Mouse (Mus musculus): Measurements from ENCODE around the gene Togaram2. TPM values are rescaled to one million over a fixed set of nuclear protein-coding genes. Genes with fewer than 3 reads are reported as not detected.
"Not testable (repeated sequence)": the region's sequence is repeated elsewhere in the genome, so short reads cannot be mapped to it uniquely, and the experiment has no call there.

The Togaram2 gene
- polyA plus RNA-seq, 1 experiment from 2014 or later: 0.22 TPM

- H3K27me3 ChIP-seq: no peaks in the 10 kb centered on the region
- 63% methylated on average over 8 of the region's 8 CpGs for WGBS
- no peak for ATAC-seq
Measured at GRCm38 (mm10) chr17:71747561-71747960, 74.5 kb downstream of the Togaram2 start.

GRCm38 (mm10) chr17:71749616-71750168 is 76.6 kb downstream of the Togaram2 start:
- H3K36me3 ChIP-seq (ENCODE audit: poor library complexity, severe bottlenecking): no peaks in the 10 kb centered on the region
- WGBS: 80% methylated on average over 9 of the region's 9 CpGs

More at GRCm38 (mm10) chr17:71747561-71747960, 74.5 kb downstream of the Togaram2 start:
- Histone ChIP-seq H3K27ac (no peak overlapping the region), H3K36me3 (ENCODE audit: poor library complexity, severe bottlenecking) (no peaks in the 10 kb centered on the region), H3K9ac (no peak overlapping the region), H3K9me3 (replicated peaks) (no peaks in the 10 kb centered on the region), H3K4me2 (no peak overlapping the region), H3K4me1 (peaks cover 15% of the 10 kb centered on the region), H3K4me3 (no peak overlapping the region)

GRCm38 (mm10) chr17:71752831-71753230 is 79.8 kb downstream of the Togaram2 start, which contains the start of gene Pcare:
TSS of gene Pcare (minus strand) at chr17:71752894.
- ATAC-seq: no peak
- H3K36me3 ChIP-seq (ENCODE audit: poor library complexity, severe bottlenecking): no peaks in the 10 kb centered on the region
- no peak within 1 kb of the TSS for H3K9ac ChIP-seq
- H3K27me3 ChIP-seq: no peaks in the 10 kb centered on the region
- H3K9me3 ChIP-seq (replicated peaks): no peaks in the 10 kb centered on the region
- H3K4me3 ChIP-seq: no peak within 1 kb of the TSS
- no peak within 1 kb of the TSS for H3K27ac ChIP-seq
- no peaks in the 10 kb centered on the region; the same call in 1 of the 2 replicates for H3K4me1 ChIP-seq
- no peak within 1 kb of the TSS for H3K4me2 ChIP-seq
- WGBS: 53% methylated on average over 10 of the region's 10 CpGs

More at GRCm38 (mm10) chr17:71749616-71750168, 76.6 kb downstream of the Togaram2 start:
- no peaks in the 10 kb centered on the region for H3K9me3 ChIP-seq (replicated peaks)
- H3K9ac ChIP-seq: no peak overlapping the region
- no peak overlapping the region for H3K4me3 ChIP-seq
- no peaks in the 10 kb centered on the region for H3K27me3 ChIP-seq
- no peak overlapping the region for H3K27ac ChIP-seq
- H3K4me2 ChIP-seq: no peak overlapping the region
- no peak for ATAC-seq
- peaks cover 7% of the 10 kb centered on the region for H3K4me1 ChIP-seq

- Histone ChIP-seq H3K4me2 (no peak overlapping the region), H3K9me3 (replicated peaks) (0 out of 2 replicates have a peak, but pooled peaks cover 4% of the 10 kb centered on the region), H3K4me1 (no peaks in the 10 kb centered on the region), H3K27me3 (no peaks in the 10 kb centered on the region), H3K36me3 (ENCODE audit: poor library complexity, severe bottlenecking) (no peaks in the 10 kb centered on the region), H3K27ac (no peak overlapping the region), H3K9ac (no peak overlapping the region), H3K4me3 (no peak overlapping the region)
- no peak for ATAC-seq
- WGBS: 68% methylated on average over 7 of the region's 7 CpGs
Measured at GRCm38 (mm10) chr17:71760536-71760935, 87.5 kb downstream of the Togaram2 start.

- WGBS: 74% methylated on average over 1 of the region's 1 CpGs
- H3K27me3 ChIP-seq; H3K36me3 ChIP-seq (ENCODE audit: poor library complexity, severe bottlenecking); H3K9ac ChIP-seq; H3K4me3 ChIP-seq; H3K4me2 ChIP-seq; H3K9me3 ChIP-seq (replicated peaks); H3K27ac ChIP-seq; ATAC-seq: not testable (repeated sequence)
- H3K4me1 ChIP-seq: peaks cover 15% of the 10 kb centered on the region
Measured at GRCm38 (mm10) chr17:71768173-71768572, 95.1 kb downstream of the Togaram2 start, which contains the start of gene Clip4. TSS of gene Clip4 (plus strand) at chr17:71768473.

GRCm38 (mm10) chr17:71769564-71769963 is 96.5 kb downstream of the Togaram2 start:
- peak overlapping the region; percentile 29 for H3K4me2 ChIP-seq
- no peaks in the 10 kb centered on the region for H3K9me3 ChIP-seq (replicated peaks)
- H3K36me3 ChIP-seq (ENCODE audit: poor library complexity, severe bottlenecking): no peaks in the 10 kb centered on the region
- peak overlapping the region; percentile 19; the same call in 1 of the 2 replicates for H3K27ac ChIP-seq
- H3K4me3 ChIP-seq: no peak overlapping the region
- peaks cover 15% of the 10 kb centered on the region for H3K4me1 ChIP-seq
- 3% methylated on average over 6 of the region's 6 CpGs for WGBS
- ATAC-seq: peak; percentile 70; the same call in 1 of the 2 replicates
- H3K27me3 ChIP-seq: no peaks in the 10 kb centered on the region
- no peak overlapping the region for H3K9ac ChIP-seq

GRCm38 (mm10) chr17:71770696-71771095 is 97.6 kb downstream of the Togaram2 start:
- no peak overlapping the region for H3K4me3 ChIP-seq
- H3K4me2 ChIP-seq: no peak overlapping the region
- H3K27me3 ChIP-seq: no peaks in the 10 kb centered on the region
- ATAC-seq: no peak
- no peak overlapping the region for H3K27ac ChIP-seq
- 84% methylated on average over 3 of the region's 3 CpGs for WGBS
- H3K4me1 ChIP-seq: peaks cover 15% of the 10 kb centered on the region
- H3K36me3 ChIP-seq (ENCODE audit: poor library complexity, severe bottlenecking): no peaks in the 10 kb centered on the region
- H3K9ac ChIP-seq: no peak overlapping the region
- H3K9me3 ChIP-seq (replicated peaks): no peaks in the 10 kb centered on the region

- H3K4me2 ChIP-seq: no peak overlapping the region
- H3K9me3 ChIP-seq (replicated peaks): no peaks in the 10 kb centered on the region; the same call in 1 of the 2 replicates
- no peak overlapping the region for H3K9ac ChIP-seq
- no peaks in the 10 kb centered on the region for H3K27me3 ChIP-seq
- no peaks in the 10 kb centered on the region for H3K36me3 ChIP-seq (ENCODE audit: poor library complexity, severe bottlenecking)
- no peak overlapping the region for H3K27ac ChIP-seq
- no peak overlapping the region for H3K4me3 ChIP-seq
- 66% methylated on average over 4 of the region's 4 CpGs for WGBS
- H3K4me1 ChIP-seq: peaks cover 12% of the 10 kb centered on the region
- ATAC-seq: no peak
Measured at GRCm38 (mm10) chr17:71774173-71774572, 101.1 kb downstream of the Togaram2 start.

- Histone ChIP-seq H3K9me3 (replicated peaks) (no peaks in the 10 kb centered on the region; the same call in 1 of the 2 replicates), H3K4me1 (0 out of 2 replicates have a peak, but pooled peaks cover under 1% of the 10 kb centered on the region), H3K27ac (no peak overlapping the region), H3K4me2 (no peak overlapping the region), H3K27me3 (no peaks in the 10 kb centered on the region), H3K36me3 (ENCODE audit: poor library complexity, severe bottlenecking) (no peaks in the 10 kb centered on the region), H3K4me3 (no peak overlapping the region), H3K9ac (no peak overlapping the region)
- no peak for ATAC-seq
- WGBS: 76% methylated on average over 4 of the region's 4 CpGs
Measured at GRCm38 (mm10) chr17:71775279-71775678, 102.2 kb downstream of the Togaram2 start.

GRCm38 (mm10) chr17:71778696-71779095 is 105.6 kb downstream of the Togaram2 start:
- no peak for ATAC-seq

More at GRCm38 (mm10) chr17:71778696-71779095, 105.6 kb downstream of the Togaram2 start:
- Histone ChIP-seq H3K9ac (no peak overlapping the region), H3K9me3 (replicated peaks) (no peaks in the 10 kb centered on the region; the same call in 1 of the 2 replicates), H3K36me3 (ENCODE audit: poor library complexity, severe bottlenecking) (no peaks in the 10 kb centered on the region), H3K27me3 (no peaks in the 10 kb centered on the region), H3K27ac (no peak overlapping the region), H3K4me1 (peaks cover 15% of the 10 kb centered on the region), H3K4me3 (no peak overlapping the region), H3K4me2 (no peak overlapping the region)
- 80% methylated on average over 3 of the region's 3 CpGs for WGBS

Measured in forebrain, embryonic 13.5 days (tissue).